Mouse (Mus musculus): Measurements from ENCODE around the gene Cutc. TPM values are rescaled to one million over a fixed set of nuclear protein-coding genes. Genes with fewer than 3 reads are reported as not detected.

The Cutc gene
- polyA plus RNA-seq, 1 experiment: not detected

- 97% methylated on average over 7 of the region's 7 CpGs for WGBS
- no peak overlapping the region for H3K27ac ChIP-seq (ENCODE audit: insufficient read depth, low read depth, low read length)
- no peak for TF ChIP-seq POLR2A (IDR thresholded peaks at IDR 0.05; ENCODE audit: insufficient read depth, low read depth, low read length)
- no peak for TF ChIP-seq CTCF (IDR thresholded peaks at IDR 0.05; ENCODE audit: insufficient read depth, low read depth, low read length)
Observed at GRCm38 (mm10) chr19:43743401-43743800, 9.4 kb upstream of the Cutc start.

DNA sequence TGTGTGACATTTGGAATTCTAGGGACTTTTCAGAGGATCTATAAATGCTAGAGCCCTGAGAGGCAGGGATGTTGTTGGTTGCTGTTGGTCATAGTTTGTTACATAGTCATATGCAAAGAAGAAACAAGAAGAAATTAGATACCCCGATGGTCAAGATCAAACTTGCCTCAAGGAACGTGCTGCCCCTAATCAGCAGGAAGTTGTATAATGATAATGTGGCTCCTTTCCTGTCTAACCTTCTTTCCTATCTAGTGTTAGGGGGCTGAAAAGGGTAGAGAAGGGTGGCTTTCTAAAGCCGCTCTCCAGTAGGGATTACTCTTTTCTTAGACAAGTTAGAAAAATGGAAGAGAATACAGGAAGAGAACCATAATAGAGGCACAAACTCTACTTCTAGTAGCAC lies 7.1 kb upstream of the Cutc start:
- TF ChIP-seq POLR2A (IDR thresholded peaks at IDR 0.05; ENCODE audit: insufficient read depth, low read depth, low read length) (no peak), CTCF (IDR thresholded peaks at IDR 0.05; ENCODE audit: insufficient read depth, low read depth, low read length) (no peak)
- WGBS: 99% methylated on average over 3 of the region's 3 CpGs
- no peak overlapping the region for H3K4me3 ChIP-seq (ENCODE audit: insufficient read depth, low read depth, low read length)
- H3K4me1 ChIP-seq (ENCODE audit: control insufficient read depth, insufficient read depth, low read length): no peaks in the 10 kb centered on the region
- no peak overlapping the region for H3K27ac ChIP-seq (ENCODE audit: insufficient read depth, low read depth, low read length)

More at GRCm38 (mm10) chr19:43743401-43743800, 9.4 kb upstream of the Cutc start:
- Histone ChIP-seq H3K4me3 (ENCODE audit: insufficient read depth, low read depth, low read length) (no peak overlapping the region), H3K4me1 (ENCODE audit: control insufficient read depth, insufficient read depth, low read length) (no peaks in the 10 kb centered on the region)

DNA sequence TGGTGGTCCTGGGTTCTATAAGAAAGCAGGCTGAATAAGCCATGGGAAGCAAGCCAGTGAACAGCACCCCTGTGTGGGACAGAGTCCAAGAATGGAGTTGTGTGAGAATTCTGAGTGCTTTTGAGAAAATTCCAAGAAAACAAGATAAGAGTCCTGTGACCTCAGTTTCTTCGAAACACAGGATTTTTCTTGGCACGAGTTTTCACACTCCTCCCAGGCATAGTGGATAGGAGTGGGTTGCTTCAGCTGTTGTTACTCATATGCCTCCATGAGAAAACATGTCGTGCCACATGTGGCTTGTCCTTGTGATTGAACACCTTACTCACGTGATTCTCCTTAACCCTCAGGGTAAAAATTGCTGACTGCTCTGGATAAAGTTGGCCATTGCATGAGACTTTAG lies 4.9 kb upstream of the Cutc start:
- no peak overlapping the region for H3K27ac ChIP-seq (ENCODE audit: insufficient read depth, low read depth, low read length)
- no peak overlapping the region for H3K4me3 ChIP-seq (ENCODE audit: insufficient read depth, low read depth, low read length)
- 94% methylated on average over 4 of the region's 4 CpGs for WGBS
- H3K4me1 ChIP-seq (ENCODE audit: control insufficient read depth, insufficient read depth, low read length): peaks cover 5% of the 10 kb centered on the region
- TF ChIP-seq CTCF (IDR thresholded peaks at IDR 0.05; ENCODE audit: insufficient read depth, low read depth, low read length): no peak
- no peak for TF ChIP-seq POLR2A (IDR thresholded peaks at IDR 0.05; ENCODE audit: insufficient read depth, low read depth, low read length)

DNA sequence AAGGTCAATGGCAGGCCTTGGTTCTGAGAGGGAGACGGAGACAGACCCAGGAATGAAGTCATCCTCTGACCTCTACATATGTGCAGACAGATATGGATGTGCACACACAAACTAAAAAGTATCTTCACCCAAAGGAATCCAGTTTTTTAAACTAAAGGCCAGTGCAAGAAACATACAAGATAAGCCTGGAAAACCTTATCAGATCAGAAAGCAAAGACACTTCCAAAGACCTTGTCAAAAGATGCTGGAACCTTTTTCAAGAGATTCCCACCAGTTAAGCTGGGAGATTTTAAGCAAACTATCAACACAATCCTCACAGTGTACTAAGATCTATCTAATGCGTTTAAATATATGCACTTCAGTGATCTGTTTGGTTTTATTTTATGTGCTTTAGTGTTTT lies 2.8 kb upstream of the Cutc start:
- Histone ChIP-seq H3K4me1 (ENCODE audit: control insufficient read depth, insufficient read depth, low read length) (peaks cover 5% of the 10 kb centered on the region), H3K4me3 (ENCODE audit: insufficient read depth, low read depth, low read length) (no peak overlapping the region), H3K27ac (ENCODE audit: insufficient read depth, low read depth, low read length) (no peak overlapping the region)
- WGBS: 96% methylated on average over 2 of the region's 2 CpGs
- no peak for TF ChIP-seq CTCF (IDR thresholded peaks at IDR 0.05; ENCODE audit: insufficient read depth, low read depth, low read length)
- no peak for TF ChIP-seq POLR2A (IDR thresholded peaks at IDR 0.05; ENCODE audit: insufficient read depth, low read depth, low read length)

DNA sequence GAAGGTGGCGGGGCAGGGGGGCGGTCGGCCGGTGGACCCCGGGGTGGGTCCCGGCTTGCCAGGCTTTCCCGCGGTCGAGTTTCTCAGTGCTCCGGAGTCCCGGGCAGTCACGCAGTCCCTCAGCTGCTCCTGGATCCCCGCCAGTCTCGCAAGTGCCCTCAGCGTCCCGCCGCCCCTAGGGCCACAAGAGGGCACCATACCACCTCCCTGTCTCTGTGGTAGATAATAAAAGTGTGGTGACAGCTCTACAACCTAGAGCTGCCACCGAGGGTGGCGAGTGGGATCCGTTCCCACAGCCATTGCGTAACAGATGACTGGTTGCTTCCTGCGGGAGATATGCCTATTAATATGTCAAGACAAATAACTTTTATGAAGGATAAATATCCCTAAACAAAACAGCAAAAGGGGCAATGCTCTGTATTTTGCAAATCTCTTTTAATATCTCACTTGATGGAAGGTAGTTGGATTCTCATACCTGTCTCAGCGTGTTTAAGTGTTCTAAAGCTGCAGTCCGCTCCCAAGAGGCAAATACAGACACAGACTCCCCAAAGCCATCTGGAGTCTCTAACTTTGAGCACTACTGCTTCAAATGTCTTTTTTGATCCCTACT lies 535 bp downstream of the Cutc start:
- H3K27ac ChIP-seq (ENCODE audit: insufficient read depth, low read depth, low read length): peak overlapping the region; percentile 74
- WGBS: 1% methylated on average over 23 of the region's 24 CpGs
- TF ChIP-seq CTCF (IDR thresholded peaks at IDR 0.05; ENCODE audit: insufficient read depth, low read depth, low read length) (peak; percentile 74), POLR2A (IDR thresholded peaks at IDR 0.05; ENCODE audit: insufficient read depth, low read depth, low read length) (no peak; the same call in 1 of the 2 replicates)
- peaks cover 5% of the 10 kb centered on the region for H3K4me1 ChIP-seq (ENCODE audit: control insufficient read depth, insufficient read depth, low read length)
- H3K4me3 ChIP-seq (ENCODE audit: insufficient read depth, low read depth, low read length): peak overlapping the region; percentile 86

- Histone ChIP-seq H3K27ac (ENCODE audit: insufficient read depth, low read depth, low read length) (no peak overlapping the region), H3K4me3 (ENCODE audit: insufficient read depth, low read depth, low read length) (no peak overlapping the region)
- WGBS: 63% methylated on average over 2 of the region's 2 CpGs
Observed at GRCm38 (mm10) chr19:43754237-43754636, 1.4 kb downstream of the Cutc start.

DNA sequence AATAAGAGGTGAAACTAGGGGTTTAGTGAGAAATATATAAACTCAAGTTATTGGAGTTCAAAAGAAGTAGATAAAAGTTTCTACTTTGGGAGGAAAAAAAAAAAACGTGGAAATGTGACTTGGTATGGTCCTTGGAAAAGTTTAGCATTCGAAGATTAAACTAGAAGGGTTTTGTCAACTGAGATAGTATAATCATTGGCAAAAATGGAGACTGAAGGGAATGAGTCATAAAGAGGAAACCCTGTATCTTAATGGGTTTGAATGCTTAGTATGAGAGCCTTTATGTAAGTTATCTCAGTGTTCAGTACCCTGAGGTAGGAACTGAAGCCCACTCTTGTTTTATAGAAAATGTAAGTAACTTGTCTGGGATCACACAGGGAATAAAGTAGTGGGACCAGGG lies 2.1 kb downstream of the Cutc start:
- H3K27ac ChIP-seq (ENCODE audit: insufficient read depth, low read depth, low read length): no peak overlapping the region
- no peak overlapping the region for H3K4me3 ChIP-seq (ENCODE audit: insufficient read depth, low read depth, low read length)
- WGBS: 81% methylated on average over 2 of the region's 2 CpGs
- H3K4me1 ChIP-seq (ENCODE audit: control insufficient read depth, insufficient read depth, low read length): peaks cover 5% of the 10 kb centered on the region
- no peak for TF ChIP-seq POLR2A (IDR thresholded peaks at IDR 0.05; ENCODE audit: insufficient read depth, low read depth, low read length)
- no peak for TF ChIP-seq CTCF (IDR thresholded peaks at IDR 0.05; ENCODE audit: insufficient read depth, low read depth, low read length)

More at GRCm38 (mm10) chr19:43754237-43754636, 1.4 kb downstream of the Cutc start:
- TF ChIP-seq CTCF (IDR thresholded peaks at IDR 0.05; ENCODE audit: insufficient read depth, low read depth, low read length): no peak
- TF ChIP-seq POLR2A (IDR thresholded peaks at IDR 0.05; ENCODE audit: insufficient read depth, low read depth, low read length): no peak
- H3K4me1 ChIP-seq (ENCODE audit: control insufficient read depth, insufficient read depth, low read length): peaks cover 5% of the 10 kb centered on the region

- Histone ChIP-seq H3K4me1 (ENCODE audit: control insufficient read depth, insufficient read depth, low read length) (no peaks in the 10 kb centered on the region), H3K27ac (ENCODE audit: insufficient read depth, low read depth, low read length) (no peak overlapping the region), H3K4me3 (ENCODE audit: insufficient read depth, low read depth, low read length) (no peak overlapping the region)
- no peak for TF ChIP-seq CTCF (IDR thresholded peaks at IDR 0.05; ENCODE audit: insufficient read depth, low read depth, low read length)
- no peak for TF ChIP-seq POLR2A (IDR thresholded peaks at IDR 0.05; ENCODE audit: insufficient read depth, low read depth, low read length)
- WGBS: 13% methylated on average over 6 of the region's 6 CpGs
Observed at GRCm38 (mm10) chr19:43760504-43760903, 7.7 kb downstream of the Cutc start.

- no peak for TF ChIP-seq CTCF (IDR thresholded peaks at IDR 0.05; ENCODE audit: insufficient read depth, low read depth, low read length)
- no peak for TF ChIP-seq POLR2A (IDR thresholded peaks at IDR 0.05; ENCODE audit: insufficient read depth, low read depth, low read length)
- Histone ChIP-seq H3K4me1 (ENCODE audit: control insufficient read depth, insufficient read depth, low read length) (no peaks in the 10 kb centered on the region), H3K4me3 (ENCODE audit: insufficient read depth, low read depth, low read length) (no peak overlapping the region), H3K27ac (ENCODE audit: insufficient read depth, low read depth, low read length) (no peak overlapping the region)
Observed at GRCm38 (mm10) chr19:43761543-43762256, 8.9 kb downstream of the Cutc start.
